Mouse (Mus musculus): ENCODE data around the gene Kcnj12.

The Kcnj12 gene

DNA sequence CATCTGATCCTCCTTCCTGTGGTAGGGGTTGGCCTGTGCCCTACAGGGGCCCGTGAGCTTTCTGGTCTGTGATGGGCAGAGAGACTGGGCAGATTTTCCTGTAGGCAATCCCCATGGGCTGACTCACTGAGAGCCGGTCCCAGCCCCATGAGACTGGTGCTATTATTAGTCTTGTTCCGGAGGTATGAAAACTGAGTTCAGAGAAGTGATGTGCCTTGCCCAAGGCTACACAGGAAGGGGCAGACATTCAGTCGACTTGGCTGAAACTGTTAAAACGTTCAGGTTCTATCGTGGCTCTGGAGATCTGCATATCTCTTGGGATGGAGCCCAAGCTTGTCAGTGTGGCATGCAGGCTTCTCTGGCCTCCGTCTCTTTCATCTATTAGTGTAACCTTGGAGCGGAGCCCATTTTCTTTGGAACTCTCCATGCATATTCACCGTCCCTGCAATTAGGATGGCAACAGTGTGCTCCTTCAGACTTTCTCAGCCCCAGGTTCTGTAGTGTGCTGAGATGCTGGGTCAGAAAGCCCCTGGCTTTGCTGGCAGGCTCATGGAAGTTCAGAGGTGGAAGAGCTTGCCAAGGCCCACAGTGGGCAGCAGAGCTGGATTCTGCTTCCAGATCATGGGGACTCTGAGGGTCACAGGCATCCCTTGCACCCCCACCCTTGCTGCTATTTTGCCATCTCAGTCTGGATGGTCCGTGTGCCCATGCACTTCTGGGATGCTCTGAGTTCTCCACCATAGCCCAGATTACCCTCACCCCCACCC, 37.5 kb downstream of the Kcnj12 start:
- DNase-seq (ENCODE audit: low read depth, low spot score) = no peak

DNA sequence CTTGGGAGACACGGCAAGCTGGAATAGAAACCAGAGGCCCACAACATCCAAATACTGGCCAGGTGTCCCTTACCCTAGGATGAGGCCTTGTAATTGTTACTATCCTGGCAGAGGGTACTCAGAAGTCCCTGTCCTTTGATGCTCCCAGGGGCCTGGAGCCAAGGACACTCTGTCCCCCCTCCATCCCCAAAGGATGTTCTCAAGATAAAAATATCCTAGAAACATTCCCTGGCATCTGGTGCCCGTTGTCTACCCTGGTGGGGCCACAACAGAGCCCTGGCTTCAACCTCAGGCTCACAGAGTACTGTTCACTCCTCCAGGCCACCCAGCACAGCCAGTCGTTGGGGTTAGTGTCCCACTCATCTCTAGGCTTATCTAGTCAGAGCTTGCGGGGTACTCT, 38.3 kb downstream of the Kcnj12 start:
- no peak for DNase-seq (ENCODE audit: low read depth, low spot score)

DNA sequence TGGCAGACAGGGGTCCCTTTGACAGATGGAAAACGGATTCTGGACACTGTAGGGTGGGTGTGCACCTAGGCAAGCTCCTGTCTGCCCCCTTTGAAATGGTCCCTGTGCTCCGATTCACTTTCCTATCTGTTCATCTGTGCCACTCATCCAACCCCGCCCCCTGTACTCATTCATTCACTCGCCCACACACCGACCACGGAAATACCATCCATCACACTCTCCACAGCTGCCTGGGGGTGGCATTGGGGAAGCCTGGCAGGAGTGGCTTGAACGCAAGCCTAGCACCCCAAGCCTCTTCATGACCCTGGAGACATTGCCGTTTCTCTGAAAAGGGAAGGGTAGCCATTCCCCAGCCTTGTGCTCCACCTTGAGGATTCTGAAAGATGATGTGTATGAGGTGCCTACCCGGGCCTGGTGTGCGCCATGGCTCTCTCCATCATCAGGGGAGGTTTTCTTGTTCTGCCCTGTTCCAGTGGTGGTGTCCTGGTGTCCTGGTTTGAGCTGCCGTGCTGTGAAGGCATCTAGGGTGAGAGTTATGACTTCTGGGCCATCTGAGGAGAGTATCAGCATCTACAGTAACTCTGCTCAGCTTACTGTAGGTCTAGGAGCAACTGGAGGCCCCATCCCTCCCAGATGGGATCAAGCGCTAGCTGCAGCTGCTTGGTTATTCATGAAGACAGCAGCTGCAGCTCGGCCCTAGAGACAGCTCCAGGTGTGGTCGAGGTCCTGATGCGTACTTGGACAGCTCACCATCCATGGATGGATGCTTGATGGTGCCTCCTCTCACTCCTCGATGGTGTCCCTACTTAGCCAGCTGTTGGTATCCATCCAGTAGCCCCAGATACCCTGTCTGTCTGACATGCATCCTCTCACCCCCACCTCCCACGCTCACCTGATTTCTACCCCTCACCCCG, 40.4 kb downstream of the Kcnj12 start:
- DNase-seq (ENCODE audit: low read depth, low spot score) = no peak

DNA sequence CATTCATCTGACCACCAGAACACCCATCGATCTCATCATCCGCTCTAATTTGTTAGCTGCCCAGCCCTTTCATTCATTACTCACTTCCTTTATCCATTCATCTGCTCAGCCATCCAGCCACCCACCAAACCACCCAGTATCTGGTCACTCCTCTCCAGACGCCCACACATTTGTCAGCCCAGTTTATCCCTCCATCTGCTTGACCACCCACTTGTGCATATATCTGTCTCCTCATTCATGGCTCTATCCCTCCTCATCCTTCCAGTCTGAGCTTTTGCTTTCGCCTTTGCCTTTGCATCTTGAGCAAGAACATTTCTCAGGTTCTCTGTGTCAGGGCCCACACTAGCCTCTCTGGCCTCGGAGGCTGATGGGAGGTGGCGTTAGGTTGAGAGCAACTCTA, 41.1 kb downstream of the Kcnj12 start:
- no peak for DNase-seq (ENCODE audit: low read depth, low spot score)

DNA sequence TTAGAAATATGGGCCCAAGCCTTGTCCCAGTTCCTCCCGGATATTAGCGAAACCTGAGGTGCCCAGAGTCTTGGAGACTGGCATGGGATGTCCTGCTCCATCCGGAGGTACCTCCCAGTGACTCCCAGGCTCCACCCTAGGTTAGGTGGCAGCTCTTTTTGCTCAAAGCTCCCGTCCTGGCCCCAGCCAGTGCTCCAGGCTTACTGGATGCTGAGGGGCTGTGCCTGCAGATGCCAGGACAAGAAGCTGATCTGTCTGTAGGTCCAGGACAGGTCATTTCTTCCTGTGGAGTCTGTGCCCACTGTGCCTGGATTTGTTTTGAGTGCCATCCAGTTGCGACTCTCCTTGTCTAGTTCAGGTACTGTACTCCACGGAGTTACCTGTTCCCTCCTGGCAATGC, 43.3 kb downstream of the Kcnj12 start:
- DNase-seq (ENCODE audit: low read depth, low spot score) = no peak

DNA sequence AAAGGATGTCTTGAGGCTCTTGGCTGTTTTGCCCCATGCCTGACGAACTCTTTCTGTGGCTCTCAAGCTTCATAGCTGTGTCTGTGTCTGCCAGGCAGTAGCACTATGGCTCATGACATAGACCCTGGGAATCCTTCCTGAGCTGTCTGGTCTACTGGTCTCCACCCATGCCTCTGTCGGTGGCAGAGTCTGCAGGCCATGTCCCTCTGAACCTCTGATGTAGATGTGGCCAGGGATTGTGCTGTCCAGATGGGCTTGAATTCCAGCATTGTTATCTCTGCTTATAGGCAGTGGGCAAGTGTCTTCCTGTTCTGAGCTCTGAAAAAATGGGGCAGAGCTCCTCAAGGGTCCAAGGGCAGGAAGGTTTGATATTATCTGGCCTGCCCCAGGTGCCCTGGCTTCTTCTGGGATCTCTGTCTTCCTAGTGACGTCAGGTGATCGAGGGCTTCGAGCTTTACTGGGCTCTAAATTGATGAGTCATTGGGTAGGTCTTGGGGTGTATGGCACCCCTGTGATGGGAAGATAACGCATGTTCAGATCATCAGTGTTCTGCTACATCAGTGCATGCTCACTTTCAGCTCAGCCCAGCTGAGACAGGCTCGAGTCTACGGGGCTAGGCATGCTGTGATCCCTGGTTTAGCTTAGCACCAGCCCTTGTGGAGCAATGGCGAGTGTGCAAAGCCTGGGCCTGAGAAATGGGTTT, 44.9 kb downstream of the Kcnj12 start:
- no peak for DNase-seq (ENCODE audit: low read depth, low spot score)

DNA sequence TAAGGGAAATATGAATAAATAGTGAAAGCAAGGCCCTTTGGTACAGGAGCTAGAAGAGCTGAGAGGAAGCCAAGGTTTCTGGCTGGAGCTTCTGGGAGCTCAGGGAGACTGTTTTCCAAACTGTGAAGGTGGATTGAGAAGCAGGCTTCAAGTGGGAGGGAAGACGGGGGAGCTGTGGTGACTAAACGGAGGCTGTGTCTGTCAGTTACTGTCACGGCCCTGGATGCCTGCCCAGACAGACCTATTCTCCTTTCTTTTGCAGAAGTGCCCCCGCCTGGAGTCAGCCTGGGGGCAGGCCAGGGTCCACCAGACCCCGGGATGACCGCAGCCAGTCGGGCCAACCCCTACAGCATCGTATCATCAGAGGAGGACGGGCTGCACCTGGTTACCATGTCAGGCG, 46.5 kb downstream of the Kcnj12 start:
- DNase-seq (ENCODE audit: low read depth, low spot score) = no peak

DNA sequence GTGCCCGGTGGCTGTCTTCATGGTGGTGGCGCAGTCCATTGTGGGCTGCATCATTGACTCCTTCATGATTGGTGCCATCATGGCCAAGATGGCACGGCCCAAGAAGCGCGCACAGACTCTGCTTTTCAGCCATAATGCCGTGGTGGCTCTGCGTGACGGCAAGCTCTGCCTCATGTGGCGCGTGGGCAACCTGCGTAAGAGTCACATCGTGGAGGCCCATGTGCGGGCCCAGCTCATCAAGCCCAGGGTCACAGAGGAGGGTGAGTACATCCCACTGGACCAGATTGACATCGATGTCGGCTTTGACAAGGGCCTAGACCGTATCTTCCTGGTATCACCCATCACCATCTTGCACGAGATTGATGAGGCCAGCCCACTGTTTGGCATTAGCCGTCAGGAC, 47.3 kb downstream of the Kcnj12 start:
- no peak for DNase-seq (ENCODE audit: low read depth, low spot score)

DNA sequence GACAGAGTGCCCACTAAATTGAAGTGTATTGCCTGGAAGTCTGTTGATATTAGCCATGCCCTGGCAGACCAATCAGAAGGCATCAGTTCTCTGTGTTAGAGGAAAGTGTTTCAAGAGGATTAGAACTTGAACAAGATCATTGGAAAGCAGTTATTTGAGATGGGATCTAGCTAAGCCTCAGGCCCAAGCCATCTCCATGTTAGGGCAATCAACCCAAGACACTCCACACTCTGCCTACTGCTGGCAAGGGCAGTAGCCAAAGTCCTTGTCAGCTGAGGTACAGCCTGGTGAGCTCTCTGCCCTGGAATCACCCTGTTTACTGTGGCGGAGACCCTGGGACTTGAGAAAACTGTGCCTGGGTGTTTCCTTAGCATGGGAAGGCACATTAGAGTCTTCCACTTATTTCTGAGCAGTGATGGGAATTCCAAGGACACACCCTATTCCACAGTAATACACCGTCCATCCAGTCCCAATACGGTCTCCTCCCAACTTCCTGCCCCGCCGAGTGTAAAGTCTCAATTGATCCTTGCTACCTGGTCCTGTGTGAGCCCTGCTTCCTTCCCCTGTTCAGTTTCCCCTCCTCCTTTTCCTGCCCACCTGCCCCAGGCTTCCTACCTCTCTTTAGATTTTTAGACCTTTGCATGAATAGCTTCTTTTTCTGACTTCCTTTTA, 52.4 kb downstream of the Kcnj12 start:
- no peak for DNase-seq (ENCODE audit: low read depth, low spot score)

DNA sequence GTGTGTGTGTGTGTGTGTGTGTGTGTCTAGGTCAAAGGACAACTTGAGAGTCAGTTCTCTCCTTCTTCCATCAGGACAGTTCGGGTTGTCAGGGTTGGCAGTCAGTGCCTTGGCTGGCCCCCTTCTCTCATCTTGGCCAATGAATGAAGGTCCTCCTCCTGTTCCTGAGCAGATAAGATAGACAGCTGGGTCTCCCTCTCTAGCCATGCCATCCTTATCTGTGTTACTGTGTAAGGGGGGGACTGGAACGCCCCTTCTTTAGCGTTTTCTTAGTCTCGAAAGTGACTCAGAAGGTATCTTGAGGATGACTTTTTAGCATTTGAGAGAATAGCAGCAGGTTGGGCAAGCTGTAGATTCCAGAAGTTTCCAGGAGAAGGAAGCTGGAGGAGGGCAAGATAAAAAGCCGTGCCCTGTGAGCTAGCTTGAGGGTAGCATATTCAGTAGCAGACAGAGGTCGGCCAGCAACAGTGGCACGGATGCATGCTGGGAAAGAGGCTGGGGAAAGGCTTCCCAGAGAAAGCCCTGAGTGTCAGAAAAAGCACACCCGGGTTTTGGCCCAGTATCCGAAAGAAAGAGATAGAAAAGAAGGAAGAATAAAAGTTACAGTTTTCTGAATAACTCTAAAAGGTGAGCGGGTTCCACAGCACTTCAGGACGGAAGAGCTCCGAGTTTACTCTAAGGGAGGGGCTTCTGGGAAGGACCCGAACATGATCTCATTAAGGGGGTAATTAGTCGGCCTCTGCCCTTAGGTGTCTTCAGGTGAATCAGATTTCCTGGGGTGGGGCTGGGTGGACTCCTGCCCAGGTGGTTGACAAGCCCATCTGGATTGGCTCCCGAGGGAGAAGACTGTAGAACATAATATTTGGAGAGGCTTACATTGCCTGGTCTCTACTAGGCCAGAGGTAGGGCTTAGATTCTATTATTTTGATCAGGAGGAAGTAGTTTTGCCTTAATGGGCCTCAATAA, 53.3 kb downstream of the Kcnj12 start:
- no peak for DNase-seq (ENCODE audit: low read depth, low spot score)

DNA sequence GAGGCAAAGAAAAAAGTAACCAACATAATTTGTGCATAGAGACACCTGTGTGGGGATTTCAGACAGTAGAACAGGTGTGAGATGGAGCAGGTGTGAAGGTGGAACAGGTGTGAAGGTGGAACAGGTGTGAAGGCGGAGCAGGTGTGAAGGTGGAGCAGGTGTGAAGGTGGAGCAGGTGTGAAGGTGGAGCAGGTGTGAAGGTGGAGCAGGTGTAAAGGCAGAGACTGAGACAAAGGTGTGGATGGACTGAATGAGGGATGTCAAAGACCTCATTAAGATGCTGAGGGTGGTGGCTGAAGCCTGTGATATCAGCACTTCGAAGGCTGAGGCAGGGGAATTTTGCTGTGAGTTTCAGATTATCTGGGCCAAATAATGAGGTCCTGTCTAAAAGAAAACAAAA, 59.3 kb downstream of the Kcnj12 start:
- no peak for DNase-seq (ENCODE audit: low read depth, low spot score)

DNA sequence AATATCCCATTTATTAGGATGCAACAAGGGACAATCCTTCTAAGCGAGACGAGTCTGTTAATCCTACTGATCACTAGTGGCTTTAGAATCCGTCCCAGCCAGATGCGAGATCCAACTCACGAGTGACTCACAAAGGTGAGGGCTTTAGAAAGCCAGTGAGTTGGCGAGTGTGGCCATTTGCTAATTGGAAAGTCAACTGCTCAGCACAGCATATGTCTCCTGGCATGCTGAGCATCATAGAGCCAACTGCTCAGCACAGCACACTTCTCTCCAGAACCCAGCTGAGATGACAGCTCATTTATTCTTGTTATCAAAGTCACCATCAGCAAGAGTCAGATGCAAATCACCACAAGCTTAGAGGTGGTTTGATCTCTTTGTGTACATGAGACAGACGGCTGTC, 67.8 kb downstream of the Kcnj12 start:
- no peak for DNase-seq (ENCODE audit: low read depth, low spot score)

DNA sequence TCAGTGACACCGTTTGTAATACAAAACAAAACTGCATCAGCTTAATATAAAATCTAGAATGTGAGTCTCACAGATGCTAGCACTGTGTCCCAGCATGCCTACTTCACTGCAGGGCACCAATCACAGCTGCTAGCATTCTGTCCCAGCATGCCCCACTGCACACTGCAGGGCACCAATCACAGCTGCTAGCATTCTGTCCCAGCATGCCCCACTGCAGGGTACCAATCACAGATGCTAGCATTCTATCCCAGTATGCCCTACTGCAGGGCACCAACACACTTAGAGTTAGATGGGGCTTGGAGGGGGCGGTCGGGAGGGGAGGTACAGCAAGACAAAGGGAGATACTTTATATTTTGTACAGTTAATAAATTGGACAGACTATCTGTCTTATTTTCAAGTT, 68.8 kb downstream of the Kcnj12 start:
- peak; percentile 53 for DNase-seq (ENCODE audit: low read depth, low spot score)

DNA sequence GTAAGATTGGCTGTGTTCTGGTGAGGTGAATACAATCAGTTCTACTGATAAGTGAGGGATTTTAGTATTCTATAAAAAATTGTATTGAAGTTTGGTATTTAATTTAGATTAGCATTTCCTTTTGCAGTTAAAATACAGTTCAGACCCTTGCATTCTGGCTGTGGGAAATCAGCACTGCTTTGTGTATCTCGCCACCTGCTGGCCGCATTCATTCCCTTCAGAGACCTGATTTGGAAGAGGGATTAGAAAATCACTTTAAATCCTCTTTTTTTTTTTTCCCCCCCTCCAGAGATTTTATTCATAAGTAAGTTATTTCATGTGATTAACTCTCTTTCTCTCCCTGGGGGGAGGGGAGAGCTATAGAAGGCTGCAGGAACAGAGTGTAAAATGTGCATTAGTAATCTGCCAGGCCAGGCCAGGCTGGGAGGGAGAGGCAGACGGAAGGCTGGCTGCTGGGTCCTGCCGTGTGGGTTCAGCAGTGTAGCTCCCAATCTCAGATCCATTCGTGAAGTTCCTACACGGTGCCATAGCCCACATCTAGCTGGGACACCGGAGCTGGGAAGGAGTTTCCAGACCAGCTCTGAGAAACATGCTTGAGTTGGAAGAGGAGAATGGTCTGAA, 69.4 kb downstream of the Kcnj12 start:
- DNase-seq (ENCODE audit: low read depth, low spot score) = peak; percentile 70

DNA sequence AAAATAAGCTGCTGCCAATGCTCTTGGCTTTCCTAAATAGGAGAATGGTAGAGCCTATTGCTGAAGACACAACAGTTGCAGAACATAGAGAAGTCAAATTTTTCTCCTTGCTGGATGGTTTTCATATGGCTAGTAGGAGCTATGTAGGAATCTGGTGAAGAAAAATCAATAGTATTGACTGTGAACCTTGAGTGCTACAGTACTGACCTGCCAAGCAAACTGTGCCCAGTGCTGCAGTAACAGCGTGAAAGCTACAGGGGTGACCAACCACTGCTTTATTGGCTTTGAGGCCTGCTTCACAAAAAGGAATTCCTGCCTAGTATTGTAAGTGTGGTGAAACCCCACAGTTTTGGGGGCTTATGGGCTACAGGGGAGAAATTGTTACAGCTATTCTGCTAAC, 75.7 kb downstream of the Kcnj12 start:
- no peak for DNase-seq (ENCODE audit: low read depth, low spot score)

DNA sequence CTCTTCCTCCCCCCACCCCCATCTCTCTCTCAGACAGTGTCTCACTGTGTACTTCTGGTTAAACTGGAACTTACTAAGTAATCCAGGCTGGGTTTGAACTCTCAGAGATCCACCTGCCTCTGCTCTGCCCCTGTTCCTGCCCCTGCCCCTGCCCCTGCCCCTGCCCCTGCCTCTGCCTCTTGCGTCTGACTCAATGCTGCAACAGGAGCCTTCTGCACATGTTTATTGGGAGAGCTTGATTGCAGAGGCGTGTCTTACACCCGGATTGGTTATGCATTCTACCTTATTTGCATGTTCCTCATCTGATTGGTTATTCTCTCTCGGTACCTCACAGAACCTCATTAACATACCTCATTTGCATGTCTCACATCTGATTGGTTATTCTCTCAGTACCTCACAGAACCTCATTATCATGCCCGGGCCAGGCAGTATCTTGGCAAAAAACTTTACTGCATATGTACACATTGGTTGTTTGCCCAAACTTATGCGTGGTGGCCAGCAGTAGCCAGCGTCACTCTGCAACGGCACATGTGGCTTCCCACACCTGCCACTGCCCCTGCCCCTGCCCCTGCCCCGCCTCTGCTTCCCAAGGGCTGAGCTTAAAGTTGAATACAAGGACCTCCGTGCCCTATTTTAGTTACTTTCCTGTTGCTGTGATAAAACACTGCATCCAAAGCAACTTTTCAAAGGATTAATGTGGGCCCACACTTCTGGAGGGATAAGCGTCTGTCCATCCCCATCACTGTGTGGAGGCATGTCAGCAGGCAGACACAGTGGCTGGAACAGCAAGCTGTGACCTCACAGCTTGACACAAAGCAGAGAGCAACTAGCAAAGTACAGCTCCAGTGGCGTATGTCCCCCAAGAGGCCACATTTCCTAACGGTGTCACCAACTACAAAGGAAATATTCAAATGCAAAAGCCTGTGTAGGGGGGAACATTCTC, 80.3 kb downstream of the Kcnj12 start:
- DNase-seq (ENCODE audit: low read depth, low spot score) = peak; percentile 19

DNA sequence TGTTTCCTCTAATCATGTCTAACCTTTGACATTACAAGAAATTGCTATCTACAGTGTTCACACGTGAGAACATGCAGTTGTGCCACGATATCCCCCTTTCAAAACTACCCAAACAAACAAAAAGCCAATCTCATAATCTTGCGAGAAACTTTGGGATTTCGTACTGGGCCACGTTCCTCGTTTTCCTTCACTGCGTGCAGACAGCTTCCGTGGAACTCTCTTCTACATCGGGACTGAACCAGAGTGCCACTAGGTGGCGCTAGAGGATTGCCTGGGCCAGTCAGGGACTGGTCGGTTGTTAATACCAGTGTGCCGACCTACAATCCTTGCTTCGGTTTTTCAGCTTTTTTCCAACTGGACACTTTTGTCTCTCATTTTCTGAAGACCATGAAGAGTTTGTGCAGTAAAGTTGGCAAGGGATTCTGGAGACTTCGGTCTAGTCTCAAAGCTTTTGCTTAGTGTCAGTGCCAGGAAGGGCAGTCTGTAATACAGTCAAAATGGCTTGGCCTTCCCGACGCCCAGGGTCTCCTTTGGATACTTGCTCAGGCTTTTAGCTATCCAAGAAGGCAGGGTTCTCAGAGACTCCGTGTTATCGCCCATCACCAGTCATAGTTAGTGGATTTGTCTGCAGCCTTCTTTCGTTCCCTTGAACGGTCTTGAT, 82.0 kb downstream of the Kcnj12 start:
- DNase-seq (ENCODE audit: low read depth, low spot score) = peak; percentile 93

DNA sequence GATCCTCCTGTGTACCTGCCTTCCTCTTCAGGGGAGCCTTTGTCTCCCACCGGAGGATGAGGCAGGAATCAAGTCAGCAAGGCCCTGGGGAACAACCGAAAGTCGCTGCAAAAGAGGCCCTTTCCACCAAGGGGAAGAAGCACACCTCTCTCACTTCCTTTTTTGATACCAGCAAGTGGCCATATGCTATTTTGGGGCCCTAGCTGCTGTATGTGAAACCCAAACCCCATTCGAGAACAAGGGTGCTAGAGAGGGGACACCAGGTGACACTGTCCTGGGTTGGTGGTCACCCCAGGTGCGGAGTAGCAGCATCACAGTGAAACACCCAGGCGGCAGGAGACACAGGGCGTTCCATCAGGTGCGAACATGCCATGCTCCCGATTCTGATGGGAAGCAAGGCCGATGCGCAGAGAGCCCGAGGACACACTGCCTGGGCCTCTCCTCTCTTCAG, 86.6 kb downstream of the Kcnj12 start:
- no peak for DNase-seq (ENCODE audit: low read depth, low spot score)
